Mouse (Mus musculus) ES-Bruce4 (cell line): ENCODE measurements at regions not wholly inside any gene's neighbourhood (a gene's known extent, or its start where the extent isn't known, plus 50 kb on each side); places are given as distances from the start of the nearest gene placed in this dataset.

Experiments
- CTCF ChIP-seq: IDR thresholded peaks from one replicate; pipeline ENCODE4 v1.8.1; 2011; ENCODE audit warnings: low read depth, low read length
- POLR2A ChIP-seq: IDR thresholded peaks from one replicate; pipeline ENCODE4 v1.8.1; 2011; ENCODE audit warnings: low read length; ENCODE audit not compliant: insufficient read depth

- TF ChIP-seq CTCF, result no peak
- no peak for TF ChIP-seq POLR2A
These were observed 157.5 kb upstream of the Col8a1 start for GRCm38 (mm10) chr16:57912001-57912400.
